Mouse (Mus musculus) adrenal gland, postnatal 36 days (tissue): ENCODE data around the gene Sdr39u1. TPM values are rescaled to one million over a fixed set of nuclear protein-coding genes. Genes with fewer than 3 reads are reported as not detected.

Experiments
- DNase-seq, 2 experiments: peaks; one replicate each; pipeline ENCODE4 v3.0.0; 2021; ENCODE audit warnings: mixed read lengths in 1 of 2
- total RNA-seq, 2 experiments: library from RNA; stranded (reverse); gene quantifications; 2 replicates each; pipeline ENCODE4 v1.2.3; 2021

The Sdr39u1 gene
- total RNA-seq, 2 experiments from 2014 or later, result 51.6 to 73.8 TPM

- DNase-seq, result no peak
Measured at GRCm38 (mm10) chr14:55854406-55855100, 45.5 kb downstream of the Sdr39u1 start.

GRCm38 (mm10) chr14:55853621-55854285 lies 46.3 kb downstream of the Sdr39u1 start, which contains the start of gene Nynrin:
Nynrin (plus strand) TSS chr14:55854010.
- DNase-seq, result peak; percentile 65 to 80

- no peak for DNase-seq
Measured at GRCm38 (mm10) chr14:55852646-55853551, 47.2 kb downstream of the Sdr39u1 start.

GRCm38 (mm10) chr14:55850885-55851284 lies 49.2 kb downstream of the Sdr39u1 start:
- no peak for DNase-seq

Other genes starting within 250 kb of the Sdr39u1 start
- 10 to 100 TPM; 43.6 to 76.9 TPM for gene Mdp1, start 239.8 kb downstream of the Sdr39u1 start, total RNA-seq
- gene Gmpr2, start 228.4 kb downstream of the Sdr39u1 start, total RNA-seq, result 10 to 100 TPM; 26.6 to 28.9 TPM
- gene Nedd8, start 228.2 kb downstream of the Sdr39u1 start, total RNA-seq, result 100 to 1,000 TPM; 335 to 393 TPM
- gene Tinf2, start 218.5 kb downstream of the Sdr39u1 start, total RNA-seq, result 10 to 100 TPM; 30.8 to 35.6 TPM
- under 1 TPM; 0.26 TPM for gene Tgm1, start 186.4 kb downstream of the Sdr39u1 start, total RNA-seq
- 10 to 100 TPM; 17.2 to 25.1 TPM for gene Rabggta, start 178.0 kb downstream of the Sdr39u1 start, total RNA-seq
- gene Dhrs1, start 154.6 kb downstream of the Sdr39u1 start, total RNA-seq, result 10 to 100 TPM; 72.7 to 73.2 TPM
- 10 to 100 TPM; 17.3 to 20.7 TPM for gene Nop9, start 154.6 kb downstream of the Sdr39u1 start, total RNA-seq
- 1 to 10 TPM in 1 of 2 experiments, under 1 TPM in 1; 0.93 to 1.3 TPM for gene Cideb, start 141.8 kb downstream of the Sdr39u1 start, total RNA-seq
- gene Ltb4r2, start 138.9 kb downstream of the Sdr39u1 start, total RNA-seq, result not detected
- under 1 TPM; 0.66 to 0.79 TPM for gene Ltb4r1, start 134.3 kb downstream of the Sdr39u1 start, total RNA-seq
- 10 to 100 TPM in 1 of 2 experiments, 1 to 10 TPM in 1; 6.7 to 13.8 TPM for gene Adcy4, start 116.2 kb downstream of the Sdr39u1 start, total RNA-seq
- 1 to 10 TPM; 4.5 to 5.3 TPM for gene Ripk3, start 111.4 kb downstream of the Sdr39u1 start, total RNA-seq
- gene Nfatc4, start 77.1 kb downstream of the Sdr39u1 start, total RNA-seq, result 10 to 100 TPM; 19.2 to 26.0 TPM
- gene Nynrin, start 46.3 kb downstream of the Sdr39u1 start, total RNA-seq, result 10 to 100 TPM in 1 of 2 experiments, 1 to 10 TPM in 1; 9.4 to 10.7 TPM
- under 1 TPM in 1 of 2 experiments, not detected in 1; 0.13 TPM for gene Cbln3, start 15.9 kb downstream of the Sdr39u1 start, total RNA-seq
- gene Khnyn, start 15.3 kb downstream of the Sdr39u1 start, total RNA-seq, result 10 to 100 TPM; 16.6 to 17.0 TPM
- 1 to 10 TPM; 1.9 to 2.7 TPM for gene Cma1, start 44.4 kb upstream of the Sdr39u1 start, total RNA-seq
- gene Cma2, start 50.7 kb upstream of the Sdr39u1 start, total RNA-seq, result not detected
- gene Mcpt1, start 117.7 kb upstream of the Sdr39u1 start, total RNA-seq, result not detected
- not detected for gene Mcpt9, start 130.2 kb upstream of the Sdr39u1 start, total RNA-seq
- gene Mcpt2, start 141.7 kb upstream of the Sdr39u1 start, total RNA-seq, result not detected
- gene Mcpt4, start 162.0 kb upstream of the Sdr39u1 start, total RNA-seq, result 1 to 10 TPM; 2.2 to 2.8 TPM
- not detected for gene Mcpt8, start 185.0 kb upstream of the Sdr39u1 start, total RNA-seq
- gene Ctsg, start 202.3 kb upstream of the Sdr39u1 start, total RNA-seq, result not detected
- gene Gzme, start 220.3 kb upstream of the Sdr39u1 start, total RNA-seq, result not detected
- gene Gzmd, start 232.3 kb upstream of the Sdr39u1 start, total RNA-seq, result not detected